ENCODE assay signal across 14 mouse cellular contexts in genomic region chr11:51811230-51811629, GRCm38 (mm10). TPM values are rescaled to one million over a fixed set of nuclear protein-coding genes. Genes with fewer than 3 reads are reported as not detected.
A peak's percentile ranks its signal among the peaks of the same experiment; 100 is the strongest.
DNase-seq lines count a peak whose midpoint lies in the region; ATAC-seq and TF ChIP-seq lines count a peak whose summit lies in the region.
"Had no signal": no experiment of that assay in that cellular context is flagged by ENCODE, and none has a peak within 500 bp of the region (broad histone marks: within the 10 kb centered on the region; RNA-seq: fewer than 3 reads in every experiment).

No protein-coding gene starts in this region.

- H3K4me2 ChIP-seq in kidney, embryonic 16.5 days (replicated peaks; ENCODE audit: low read depth, low read length) = no peak overlapping the region
- H3K4me2 ChIP-seq: forebrain, embryonic 15.5 days had no signal

- H3K4me3 ChIP-seq in left cerebral cortex, adult 2 months = no peak overlapping the region
- H3K4me3 ChIP-seq in kidney, embryonic 16.5 days (ENCODE audit: low read length) = no peak overlapping the region
- H3K4me3 ChIP-seq: forebrain, embryonic 15.5 days; limb, embryonic 10.5 days had no signal

- H3K9me3 ChIP-seq in kidney, embryonic 16.5 days (ENCODE audit: low read length) = no peaks in the 10 kb centered on the region
- H3K9me3 ChIP-seq: forebrain, embryonic 15.5 days; limb, embryonic 10.5 days had no signal

- no peak for DNase-seq in left cerebral cortex, adult 2 months (ENCODE audit: extremely low spot score in 1 of 2, low spot score in 2 of 2)
- DNase-seq in left cerebral cortex, postnatal 14 days (ENCODE audit: low spot score in 2 of 2) = no peak
- peak; percentile 23 for DNase-seq in 3T3-L1 (ENCODE audit: low read depth, low spot score)
- DNase-seq in 416B (ENCODE audit: low read depth) = peak; percentile 50
- peak; percentile 72 for DNase-seq in R1 (ENCODE audit: low read depth, low spot score)
- DNase-seq in gastrocnemius, postnatal 36 days = no peak
- DNase-seq: cerebellum, postnatal 36 days; heart, postnatal 14 days; layer of hippocampus, adult 9-11 months had no signal

- intact Hi-C loops in left cerebral cortex, adult 2 months (cut with DNase I) = no loop called here
- intact Hi-C loops in left cerebral cortex, postnatal 14 days (cut with DNase I) = no loop called here
- intact Hi-C loops in gastrocnemius, postnatal 36 days (cut with DNase I) = loop anchor here (10.0 kb wide), 1 partner anchor 534 kb away; no protein-coding TSS in a partner anchor

- H3K4me1 ChIP-seq in kidney, embryonic 16.5 days (ENCODE audit: insufficient read depth, low read length) = no peaks in the 10 kb centered on the region
- H3K4me1 ChIP-seq: forebrain, embryonic 15.5 days had no signal

- H3K9ac ChIP-seq in kidney, embryonic 16.5 days (replicated peaks; ENCODE audit: low read length) = no peak overlapping the region
- H3K9ac ChIP-seq: forebrain, embryonic 15.5 days had no signal

- no peak overlapping the region for H3K27ac ChIP-seq in left cerebral cortex, adult 2 months
- no peak overlapping the region for H3K27ac ChIP-seq in kidney, embryonic 16.5 days (ENCODE audit: low read length)
- H3K27ac ChIP-seq: forebrain, embryonic 15.5 days; limb, embryonic 10.5 days; macrophage had no signal

- H3K36me3 ChIP-seq in kidney, embryonic 16.5 days (ENCODE audit: insufficient read depth, low read length) = no peaks in the 10 kb centered on the region
- H3K36me3 ChIP-seq: forebrain, embryonic 15.5 days; limb, embryonic 10.5 days had no signal

- H3K27me3 ChIP-seq in kidney, embryonic 16.5 days (ENCODE audit: insufficient read depth, low read length) = no peaks in the 10 kb centered on the region
- H3K27me3 ChIP-seq: forebrain, embryonic 15.5 days had no signal

- no peak for ATAC-seq in kidney, embryonic 16.5 days (ENCODE audit: low FRiP score, low TSS enrichment)
- ATAC-seq: forebrain, embryonic 15.5 days; midbrain, embryonic 16.5 days had no signal

- 86% methylated on average over 4 of the region's 4 CpGs for WGBS in kidney, embryonic 16.5 days

- TF ChIP-seq CTCF in left cerebral cortex, adult 2 months (IDR thresholded peaks at IDR 0.05) = peak; percentile 45

RNA-seq across cellular contexts. Expression of gene Jade2, which starts 46.2 kb away (rescaled TPM):
- total RNA-seq in left cerebral cortex, adult 2 months (2021) = 10 to 100 TPM; 49.6 to 60.3 TPM
- total RNA-seq in left cerebral cortex, postnatal 14 days (2021) = 10 to 100 TPM; 12.3 to 13.4 TPM
- total RNA-seq in gastrocnemius, postnatal 36 days (2021) = 1 to 10 TPM; 3.6 to 4.4 TPM
- polyA plus RNA-seq in kidney, embryonic 16.5 days (2015; fragmentation: Nextera tagmentation; extraction: Ambion mirVana) = 0.87 and 1.1 TPM in 2 replicates

RNA-seq across cellular contexts. Expression of gene Sar1b, which starts 47.7 kb away (rescaled TPM):
- total RNA-seq in left cerebral cortex, adult 2 months (2021) = 10 to 100 TPM; 61.0 to 65.0 TPM
- total RNA-seq in left cerebral cortex, postnatal 14 days (2021) = 10 to 100 TPM; 73.8 to 74.4 TPM
- total RNA-seq in gastrocnemius, postnatal 36 days (2021) = 100 to 1,000 TPM; 428 to 446 TPM
- 109 and 113 TPM in 2 replicates for polyA plus RNA-seq in kidney, embryonic 16.5 days (2015; fragmentation: Nextera tagmentation; extraction: Ambion mirVana)

RNA-seq across cellular contexts. Expression of gene Sec24a, which starts 47.8 kb away (rescaled TPM):
- total RNA-seq in left cerebral cortex, adult 2 months (2021) = 10 to 100 TPM; 21.0 to 21.2 TPM
- 10 to 100 TPM; 20.9 to 24.4 TPM for total RNA-seq in left cerebral cortex, postnatal 14 days (2021)
- total RNA-seq in gastrocnemius, postnatal 36 days (2021) = 10 to 100 TPM; 38.8 to 42.3 TPM
- 11.7 and 15.7 TPM in 2 replicates for polyA plus RNA-seq in kidney, embryonic 16.5 days (2015; fragmentation: Nextera tagmentation; extraction: Ambion mirVana)

Comparison
In these comparisons a context has a peak if more than half of its experiments do, and no peak if none do; other contexts are left out.
1. DNase-seq: peak in 3T3-L1 (single experiment), 416B (single experiment) and R1 (single experiment); none in left cerebral cortex, adult 2 months (0 of 2), left cerebral cortex, postnatal 14 days (0 of 2) and gastrocnemius, postnatal 36 days (0 of 2).
2. RNA of gene Sar1b, which starts 47.7 kb away (total RNA-seq): 428 to 446 TPM in gastrocnemius, postnatal 36 days; 73.8 to 74.4 TPM in left cerebral cortex, postnatal 14 days and 61.0 to 65.0 TPM in left cerebral cortex, adult 2 months; every median in the first group is over 4 times any median in the second.